Mouse (Mus musculus): ENCODE measurements around the gene Sh3bgrl. TPM values are rescaled to one million over a fixed set of nuclear protein-coding genes. Genes with fewer than 3 reads are reported as not detected.

Gene Sh3bgrl
- polyA plus RNA-seq (2017; shearing (Covaris generic)), result 173 TPM

GRCm38 (mm10) chrX:109095245-109096242 lies at the start of gene Sh3bgrl:
Gene Sh3bgrl, plus strand, starts transcription at chrX:109095365.

GRCm38 (mm10) chrX:109196468-109196867 lies 101.3 kb downstream of the Sh3bgrl start, which contains the start of gene Gm6377:
Gene Gm6377, plus strand, starts transcription at chrX:109196756.

Other genes starting within 250 kb of the Sh3bgrl start
- 12.9 TPM for gene Hmgn5, start 82.0 kb upstream of the Sh3bgrl start, polyA plus RNA-seq (2017; shearing (Covaris generic))
- 0.23 TPM for gene Gm6377, start 101.4 kb downstream of the Sh3bgrl start, polyA plus RNA-seq (2017; shearing (Covaris generic))